Mouse (Mus musculus): ENCODE data around the gene Dazl. TPM values are rescaled to one million over a fixed set of nuclear protein-coding genes. Genes with fewer than 3 reads are reported as not detected.
A peak's percentile ranks its signal among the peaks of the same experiment; 100 is the strongest.
"Not testable (repeated sequence)": the region's sequence is repeated elsewhere in the genome, so short reads cannot be mapped to it uniquely, and the experiment has no call there.

Gene Dazl
- polyA plus RNA-seq, 1 experiment from 2014 or later: not detected

DNA sequence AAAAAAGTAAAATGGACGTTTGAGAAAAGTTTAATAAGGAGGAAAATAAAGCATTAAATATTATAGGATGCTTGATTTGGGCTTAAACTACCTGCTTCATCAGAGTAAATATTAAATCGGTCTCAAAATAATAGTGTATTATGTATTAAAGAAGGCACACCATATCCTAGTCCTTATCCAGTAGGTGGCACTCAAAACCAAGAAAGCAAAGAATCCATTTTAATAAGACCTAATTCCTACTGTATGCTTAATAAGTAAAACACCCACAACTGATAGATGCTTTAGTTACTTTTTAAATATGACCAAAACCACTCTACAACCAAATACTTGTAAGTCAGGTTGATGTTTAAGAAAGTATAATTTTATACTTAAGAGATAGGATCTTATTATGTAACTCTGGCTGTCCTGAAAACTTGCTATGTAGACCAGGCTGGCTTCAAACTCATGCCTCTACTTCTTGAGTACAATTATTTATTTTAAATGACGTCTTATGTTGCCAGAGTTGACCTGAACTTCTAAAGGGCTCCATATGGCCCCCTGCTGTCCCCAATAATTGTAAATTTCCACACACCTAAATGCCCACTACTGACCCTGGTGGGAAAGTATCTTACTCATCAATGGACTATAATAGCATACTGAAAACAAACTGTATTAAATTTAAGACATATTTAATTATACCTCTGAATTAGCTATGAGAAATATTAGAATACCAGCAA is 1.8 kb downstream of the Dazl start:
- ATAC-seq: no peak
- H3K27me3 ChIP-seq: peaks cover 28% of the 10 kb centered on the region
- DNase-seq (ENCODE audit: low read depth, low spot score): no peak
- in situ Hi-C loops (cut with MboI; ENCODE audit: low pct_unique_long_range_greater_than_20kb): no loop called here
- ChIA-PET CTCF (no interaction called here), POLR2A (no interaction called here)
- no peak for TF ChIP-seq CTCF (IDR thresholded peaks at IDR 0.05)

DNA sequence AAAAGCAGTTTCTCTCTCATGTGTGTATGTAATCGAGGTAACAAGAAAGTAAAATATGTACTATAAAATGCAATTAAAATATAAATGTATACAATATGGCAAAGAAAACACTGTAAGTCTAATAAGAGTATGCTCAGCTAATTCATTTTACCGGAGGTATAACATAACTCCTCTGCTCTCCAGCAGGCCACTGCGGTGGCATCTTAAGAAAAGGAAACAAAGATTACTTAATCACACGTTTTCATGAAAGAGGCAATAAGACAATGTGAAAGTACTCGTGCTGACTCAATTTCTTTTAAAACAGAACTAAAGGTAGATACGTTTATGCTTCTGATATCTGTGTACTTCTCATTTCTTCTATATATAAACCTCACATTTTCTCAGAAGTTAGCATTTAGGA is 8.6 kb downstream of the Dazl start:
- peaks cover 79% of the 10 kb centered on the region for H3K27me3 ChIP-seq
- DNase-seq (ENCODE audit: low read depth, low spot score) (no peak), ATAC-seq (no peak)
- in situ Hi-C loops (cut with MboI; ENCODE audit: low pct_unique_long_range_greater_than_20kb): no loop called here
- TF ChIP-seq CTCF (IDR thresholded peaks at IDR 0.05): no peak
- ChIA-PET CTCF (no interaction called here), POLR2A (interaction anchor here (0.6 kb wide), 1 partner anchor 283 kb away, joined by 3 read pairs; no protein-coding TSS in a partner anchor)

DNA sequence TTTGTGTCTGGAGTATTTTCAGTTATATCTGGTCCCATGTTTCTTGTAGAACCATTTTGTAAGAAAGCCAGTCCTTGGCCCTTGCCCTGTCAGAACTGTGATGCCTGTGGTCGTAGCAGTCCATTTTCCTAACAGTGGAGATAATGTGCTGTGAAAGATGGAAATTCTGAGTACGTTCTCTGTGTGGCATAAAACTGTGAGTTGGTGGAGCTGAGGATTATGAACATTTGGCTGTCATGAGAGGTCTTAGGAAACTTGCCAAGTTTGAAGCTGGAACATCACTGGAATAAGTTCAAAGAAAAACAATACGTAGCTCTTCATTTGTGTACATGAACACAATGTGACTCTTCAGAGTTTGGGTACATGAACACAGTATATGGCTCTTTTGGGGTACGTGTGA is 31.8 kb downstream of the Dazl start:
- in situ Hi-C loops (cut with MboI; ENCODE audit: low pct_unique_long_range_greater_than_20kb); CTCF ChIA-PET; H3K27me3 ChIP-seq; ATAC-seq; POLR2A ChIA-PET; DNase-seq (ENCODE audit: low read depth, low spot score): not testable (repeated sequence)

DNA sequence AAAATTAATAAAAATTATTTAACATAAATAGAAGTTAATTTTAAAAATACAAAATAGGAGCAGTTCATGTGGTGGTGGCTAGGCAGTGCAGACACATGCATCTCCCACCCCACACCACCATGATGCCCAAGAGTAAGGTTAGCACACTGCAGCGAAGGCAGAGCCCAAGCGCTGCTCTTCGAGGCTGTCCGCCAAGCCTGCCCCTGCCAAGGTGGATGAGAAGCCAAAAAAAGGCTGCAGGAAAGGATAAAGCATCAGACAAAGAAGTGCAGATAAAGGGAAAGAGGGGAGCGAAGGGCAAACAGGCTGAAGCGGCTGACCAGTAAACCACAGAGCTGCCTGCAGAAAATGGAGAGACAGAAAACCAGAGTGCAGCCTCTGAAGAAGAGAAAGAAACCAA is 32.6 kb downstream of the Dazl start:
- ATAC-seq: no peak
- H3K27me3 ChIP-seq: peaks cover 4% of the 10 kb centered on the region
- CTCF ChIA-PET: no interaction called here
- in situ Hi-C loops (cut with MboI; ENCODE audit: low pct_unique_long_range_greater_than_20kb): no loop called here
- no peak for TF ChIP-seq CTCF (IDR thresholded peaks at IDR 0.05)
- POLR2A ChIA-PET: no interaction called here
- DNase-seq (ENCODE audit: low read depth, low spot score): no peak

DNA sequence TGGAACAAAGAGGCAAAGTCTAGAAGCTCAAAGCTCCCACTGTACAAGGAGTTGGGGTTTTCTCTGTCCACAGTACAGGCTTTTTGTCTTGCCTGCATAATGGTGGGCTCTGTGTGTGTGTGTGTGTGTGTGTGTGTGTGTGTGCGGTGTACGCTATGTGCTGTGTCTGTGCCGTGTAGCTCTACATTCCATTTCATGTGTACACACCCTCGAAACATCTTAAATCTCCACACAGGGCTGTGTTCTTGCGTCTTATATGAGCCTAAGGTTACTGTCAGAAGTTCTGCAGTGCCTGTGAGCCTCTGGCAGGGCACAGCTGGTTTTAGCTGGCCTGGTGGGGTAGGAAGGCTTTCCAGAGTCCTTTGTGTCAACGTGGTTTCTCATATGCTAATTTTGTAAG is 46.8 kb downstream of the Dazl start:
- no peak for TF ChIP-seq CTCF (IDR thresholded peaks at IDR 0.05)
- in situ Hi-C loops (cut with MboI; ENCODE audit: low pct_unique_long_range_greater_than_20kb): loop anchor here (10.0 kb wide), 1 partner anchor 282 kb away; no protein-coding TSS in a partner anchor
- H3K27me3 ChIP-seq: no peaks in the 10 kb centered on the region
- CTCF ChIA-PET: no interaction called here
- POLR2A ChIA-PET: no interaction called here
- ATAC-seq (no peak), DNase-seq (ENCODE audit: low read depth, low spot score) (no peak)

DNA sequence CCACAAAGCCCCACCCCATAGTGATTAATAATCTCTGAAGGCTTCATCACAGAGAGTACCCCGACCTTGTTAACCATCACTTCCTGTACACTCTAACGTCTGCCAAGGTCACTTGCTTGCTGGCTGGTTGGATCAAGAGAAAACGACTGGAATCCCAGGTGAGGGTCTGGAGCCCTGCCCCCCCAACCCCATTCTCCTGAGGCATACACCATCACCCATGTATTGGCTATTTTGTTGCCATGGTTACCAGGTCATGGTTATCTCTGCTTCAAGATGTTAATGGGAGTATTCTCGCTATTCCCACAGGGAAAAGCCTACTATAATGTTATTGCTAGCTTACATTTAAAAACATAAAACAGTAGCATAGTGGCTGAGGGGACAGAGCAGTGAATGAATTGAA is 48.8 kb downstream of the Dazl start:
- DNase-seq (ENCODE audit: low read depth, low spot score): no peak
- TF ChIP-seq CTCF (IDR thresholded peaks at IDR 0.05): no peak
- ChIA-PET POLR2A (interaction anchor here (0.7 kb wide), 1 partner anchor 52 kb away, joined by 4 read pairs; no protein-coding TSS in a partner anchor), CTCF (no interaction called here)
- H3K27me3 ChIP-seq: no peaks in the 10 kb centered on the region
- ATAC-seq: no peak
- in situ Hi-C loops (cut with MboI; ENCODE audit: low pct_unique_long_range_greater_than_20kb): loop anchor here (10.0 kb wide), 1 partner anchor 280 kb away; no protein-coding TSS in a partner anchor

DNA sequence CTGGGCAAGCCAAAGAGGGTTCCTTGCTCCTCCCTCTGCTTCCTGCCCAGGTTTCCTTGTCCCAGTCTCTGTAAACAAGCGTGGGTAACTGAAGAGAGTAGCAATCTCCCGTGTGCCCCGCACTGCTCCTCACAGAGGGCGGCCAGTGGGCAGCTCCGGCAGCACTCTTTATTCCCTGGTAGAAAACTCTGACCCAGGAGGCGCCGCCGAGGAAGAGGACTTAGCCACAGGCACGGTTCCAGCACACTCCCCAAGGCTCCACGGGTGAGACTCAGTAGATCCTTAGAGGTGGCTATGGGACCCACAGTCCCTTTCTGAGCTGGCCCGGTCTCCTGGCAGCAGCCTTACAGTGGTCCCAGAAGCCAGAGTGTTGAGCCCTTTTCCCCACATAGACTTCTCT is 50.1 kb downstream of the Dazl start:
- H3K27me3 ChIP-seq: no peaks in the 10 kb centered on the region
- ATAC-seq (no peak), DNase-seq (ENCODE audit: low read depth, low spot score) (no peak)
- CTCF ChIA-PET: no interaction called here
- in situ Hi-C loops (cut with MboI; ENCODE audit: low pct_unique_long_range_greater_than_20kb): loop anchor here (10.0 kb wide), 1 partner anchor 279 kb away; no protein-coding TSS in a partner anchor
- no peak for TF ChIP-seq CTCF (IDR thresholded peaks at IDR 0.05)
- POLR2A ChIA-PET: no interaction called here

DNA sequence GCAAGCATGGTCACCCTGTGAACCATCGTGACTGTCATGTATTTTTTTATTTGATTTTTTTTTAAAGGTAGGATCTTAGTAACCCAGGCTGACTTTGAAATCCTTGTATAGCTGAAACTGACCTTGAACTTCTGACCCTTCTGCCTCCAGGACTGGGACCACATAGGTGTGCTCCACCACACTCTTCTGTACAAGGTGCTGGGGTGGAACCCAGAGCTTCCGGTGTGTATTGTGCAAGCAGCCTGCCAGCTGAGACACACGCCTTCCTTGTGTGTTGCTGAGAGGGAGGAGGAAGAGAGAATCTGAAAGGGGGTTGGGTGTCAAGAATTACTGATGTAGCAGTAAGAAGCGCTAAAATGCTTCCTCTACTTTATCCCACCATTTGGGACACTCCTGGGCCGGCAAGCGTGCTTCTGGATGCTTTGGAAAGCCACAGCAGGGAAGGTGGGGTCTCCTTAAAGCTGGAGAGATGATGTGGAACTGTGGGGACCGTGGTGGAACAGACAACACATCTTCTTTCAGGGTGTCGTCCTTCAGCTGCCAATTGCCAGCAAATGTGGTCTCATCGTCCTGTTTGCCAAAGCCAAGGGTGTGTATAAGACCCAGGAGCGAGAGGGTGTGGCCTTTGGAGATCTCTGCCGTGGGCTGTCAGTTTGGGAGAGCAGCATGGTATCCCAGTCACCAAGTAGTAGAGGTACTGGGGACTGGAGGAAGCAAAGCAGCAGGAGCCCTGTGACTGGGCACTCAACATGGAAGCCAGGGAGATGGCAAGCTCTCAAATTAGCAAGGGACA is 55.4 kb downstream of the Dazl start:
- CTCF ChIA-PET: no interaction called here
- no peak for DNase-seq (ENCODE audit: low read depth, low spot score)
- ATAC-seq: no peak
- in situ Hi-C loops (cut with MboI; ENCODE audit: low pct_unique_long_range_greater_than_20kb): loop anchor here (10.0 kb wide), 1 partner anchor 303 kb away; no protein-coding TSS in a partner anchor
- peaks cover 15% of the 10 kb centered on the region for H3K27me3 ChIP-seq
- POLR2A ChIA-PET: no interaction called here
- no peak for TF ChIP-seq CTCF (IDR thresholded peaks at IDR 0.05)

DNA sequence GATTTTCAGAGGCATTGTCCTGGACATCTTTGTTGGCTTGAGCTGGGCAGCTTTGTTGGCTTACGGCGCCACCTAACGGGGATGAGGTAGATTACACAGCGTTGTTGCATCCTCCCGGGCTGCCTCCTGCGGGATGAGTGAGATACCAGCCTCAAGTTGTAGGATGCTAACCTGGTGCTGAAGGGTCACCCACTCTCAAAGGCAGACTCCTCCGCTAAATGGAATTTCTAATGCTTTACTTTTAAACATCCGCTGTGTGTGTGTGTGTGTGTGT is 56.1 kb downstream of the Dazl start:
- peak; percentile 66 for TF ChIP-seq CTCF (IDR thresholded peaks at IDR 0.05)
- no peak for ATAC-seq
- peaks cover 15% of the 10 kb centered on the region for H3K27me3 ChIP-seq
- ChIA-PET POLR2A (no interaction called here), CTCF (no interaction called here)
- in situ Hi-C loops (cut with MboI; ENCODE audit: low pct_unique_long_range_greater_than_20kb): loop anchor here (10.0 kb wide), 1 partner anchor 303 kb away; no protein-coding TSS in a partner anchor
- DNase-seq (ENCODE audit: low read depth, low spot score): no peak

DNA sequence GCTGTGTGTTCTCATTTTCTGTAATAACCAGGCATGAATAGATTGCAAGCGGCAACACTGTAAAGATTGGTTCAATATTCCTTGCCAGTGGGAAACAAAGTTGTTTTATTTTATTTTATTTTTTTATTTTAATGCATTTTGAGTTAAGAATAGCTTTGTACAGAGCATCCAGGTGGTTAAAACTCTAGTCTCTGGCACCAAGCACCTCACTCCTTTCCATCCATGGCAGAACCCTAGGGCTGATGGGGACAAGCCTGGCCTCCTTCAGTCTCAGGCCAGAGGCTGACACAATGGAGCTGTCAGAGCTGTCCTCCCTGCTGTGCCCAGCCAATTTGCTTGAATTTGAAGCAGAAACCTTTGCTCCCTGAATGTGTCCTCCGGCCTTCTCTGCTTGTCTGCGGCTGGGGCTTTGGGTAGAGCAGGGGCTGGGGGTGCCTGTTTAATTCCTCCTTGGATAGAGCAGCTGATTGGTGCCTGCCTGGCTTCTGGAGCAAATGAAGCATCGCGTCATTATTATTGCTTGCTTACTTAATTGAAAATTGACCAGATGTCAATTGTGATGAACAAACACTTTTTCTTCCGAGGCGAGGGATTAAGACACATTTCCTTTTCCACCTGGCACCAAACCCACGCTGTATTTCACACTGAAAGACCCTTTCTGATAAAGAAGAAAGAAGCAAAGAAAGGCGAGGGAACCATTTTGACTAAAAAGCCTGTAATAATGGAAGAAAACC is 56.6 kb downstream of the Dazl start:
- ChIA-PET CTCF (no interaction called here), POLR2A (no interaction called here)
- TF ChIP-seq CTCF (IDR thresholded peaks at IDR 0.05): no peak
- peaks cover 15% of the 10 kb centered on the region for H3K27me3 ChIP-seq
- ATAC-seq (no peak), DNase-seq (ENCODE audit: low read depth, low spot score) (no peak)
- in situ Hi-C loops (cut with MboI; ENCODE audit: low pct_unique_long_range_greater_than_20kb): loop anchor here (10.0 kb wide), 1 partner anchor 302 kb away; no protein-coding TSS in a partner anchor

Measured in Patski (cell line).